Mouse (Mus musculus) liver, embryonic 12.5 days (tissue): ENCODE measurements around the gene Fastkd5. TPM values are rescaled to one million over a fixed set of nuclear protein-coding genes. Genes with fewer than 3 reads are reported as not detected.
"Not testable (repeated sequence)": the region's sequence is repeated elsewhere in the genome, so short reads cannot be mapped to it uniquely, and the experiment has no call there.

ENCODE experiments used
- ATAC-seq: fragments of 200-750 bp; cut with Nextera tagmentation; 2 replicates; pipeline ENCODE4 v1.8.0; 2017; ENCODE audit warnings: moderate number of reproducible peaks, mild to moderate bottlenecking, moderate library complexity
- H3K27ac ChIP-seq: fragments of 300-500 bp; sonication (generic); 2 replicates; pipeline ENCODE4 v1.5.1; 2016; ENCODE audit warnings: mild to moderate bottlenecking
- H3K27me3 ChIP-seq: fragments of 300-500 bp; sonication (generic); replicated peaks from 2 replicates; pipeline ENCODE4 v1.6.1; 2016; ENCODE audit warnings: mild to moderate bottlenecking, moderate library complexity
- H3K36me3 ChIP-seq: fragments of 300-500 bp; sonication (generic); 2 replicates; pipeline ENCODE4 v1.6.1; 2016; ENCODE audit warnings: mild to moderate bottlenecking, moderate library complexity
- H3K4me1 ChIP-seq: fragments of 300-500 bp; sonication (generic); 2 replicates; pipeline ENCODE4 v1.6.1; 2016
- H3K4me2 ChIP-seq: fragments of 300-500 bp; sonication (generic); 2 replicates; pipeline ENCODE4 v1.6.1; 2016; ENCODE audit warnings: mild to moderate bottlenecking, moderate library complexity
- H3K4me3 ChIP-seq: fragments of 300-500 bp; sonication (generic); 2 replicates; pipeline ENCODE4 v1.5.1; 2016; ENCODE audit warnings: mild to moderate bottlenecking, moderate library complexity
- H3K9ac ChIP-seq: fragments of 300-500 bp; sonication (generic); 2 replicates; pipeline ENCODE4 v1.6.1; 2016; ENCODE audit warnings: mild to moderate bottlenecking, moderate library complexity
- H3K9me3 ChIP-seq: fragments of 300-500 bp; sonication (generic); replicated peaks from 2 replicates; pipeline ENCODE4 v1.6.1; 2016; ENCODE audit warnings: mild to moderate bottlenecking, moderate library complexity
- WGBS: fragments of 180-500 bp; shearing (Covaris S2); methylation state at CpG from one replicate; pipeline ENCODE4 v1.1.7; 2016; ENCODE audit not compliant: insufficient replicate concordance; 5-methylcytosine and 5-hydroxymethylcytosine counted together
- polyA plus RNA-seq: library from polyadenylated mRNA; unstranded; fragments of >200 nt; fragmentation: Nextera tagmentation; extraction: Ambion mirVana; gene quantifications from 2 replicates; pipeline ENCODE4 v1.2.1, GENCODE M21; 2016

Gene Fastkd5
- polyA plus RNA-seq, 1 experiment from 2014 or later, result 16.1 TPM

DNA sequence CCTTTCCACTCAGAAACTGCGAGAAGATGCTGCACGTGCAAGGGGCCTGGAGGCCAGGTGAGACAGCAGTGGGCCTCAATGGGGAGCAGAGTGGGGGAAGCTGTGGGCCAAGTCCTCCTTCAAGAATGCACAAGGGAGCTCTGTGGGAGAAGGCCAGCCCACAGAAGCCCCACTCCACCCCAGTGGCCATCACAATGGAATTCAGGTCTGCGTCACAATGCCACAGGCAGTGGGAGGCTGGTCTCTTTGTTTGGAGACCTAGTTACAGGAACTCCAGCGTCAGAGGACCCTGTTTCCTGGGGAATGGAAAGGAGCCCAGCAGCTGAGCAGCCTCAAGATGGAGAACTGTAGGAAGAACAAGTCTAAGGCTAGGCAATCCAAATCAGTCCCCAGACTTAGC lies 40.7 kb downstream of the Fastkd5 start:
- H3K9me3 ChIP-seq, result no peaks in the 10 kb centered on the region
- peaks cover 17% of the 10 kb centered on the region for H3K27me3 ChIP-seq
- H3K4me1 ChIP-seq, result no peaks in the 10 kb centered on the region
- no peak overlapping the region for H3K4me3 ChIP-seq
- H3K4me2 ChIP-seq, result no peak overlapping the region
- H3K36me3 ChIP-seq, result peaks cover 26% of the 10 kb centered on the region
- H3K27ac ChIP-seq, result no peak overlapping the region
- no peak for ATAC-seq
- WGBS, result 71% methylated on average over 4 of the region's 4 CpGs
- H3K9ac ChIP-seq, result no peak overlapping the region

DNA sequence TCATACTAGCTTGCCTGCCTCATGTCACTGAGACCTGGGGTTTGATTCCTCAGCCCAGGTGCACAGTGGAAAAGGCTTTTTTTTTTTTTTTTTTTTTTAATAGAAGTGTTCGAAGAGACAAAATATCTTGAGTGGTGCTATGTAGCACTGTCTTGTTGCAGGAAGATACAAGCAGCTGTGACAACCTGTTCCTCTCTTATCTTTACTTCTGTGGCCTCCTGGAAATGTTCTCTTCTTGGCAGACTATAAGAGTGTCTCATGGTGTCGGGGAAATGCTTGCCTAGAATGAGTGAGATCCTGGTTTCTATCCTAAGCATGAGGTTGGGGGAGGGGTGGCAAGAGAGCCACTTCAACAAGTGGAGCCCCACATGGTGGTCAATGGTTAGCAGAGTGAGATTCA lies 41.5 kb downstream of the Fastkd5 start:
- no peak overlapping the region for H3K4me3 ChIP-seq
- no peak overlapping the region for H3K4me2 ChIP-seq
- no peak overlapping the region for H3K9ac ChIP-seq
- no peak overlapping the region for H3K27ac ChIP-seq
- H3K36me3 ChIP-seq, result peaks cover 20% of the 10 kb centered on the region
- ATAC-seq, result no peak
- H3K9me3 ChIP-seq, result no peaks in the 10 kb centered on the region
- H3K27me3 ChIP-seq, result peaks cover 25% of the 10 kb centered on the region
- WGBS, result 39% methylated on average over 2 of the region's 2 CpGs
- H3K4me1 ChIP-seq, result no peaks in the 10 kb centered on the region

DNA sequence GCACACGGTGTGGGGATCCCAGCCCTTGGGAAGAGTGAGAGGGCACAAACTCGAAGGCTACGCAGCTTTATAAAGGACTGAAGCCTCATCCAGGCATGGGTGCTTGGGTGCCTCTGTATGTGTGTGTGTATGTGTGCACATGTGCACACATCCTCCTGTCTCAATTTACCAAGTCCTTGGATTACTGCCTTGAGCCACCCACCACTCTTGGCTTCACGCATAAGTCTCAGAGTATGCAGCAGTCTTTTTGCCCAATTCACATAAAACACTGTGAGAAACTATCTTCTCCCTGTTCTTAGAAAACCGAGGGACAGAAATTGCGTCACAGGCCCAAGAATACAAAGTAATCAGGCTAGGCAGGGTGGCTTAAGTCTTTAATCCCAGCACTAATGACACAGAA lies 43.8 kb downstream of the Fastkd5 start:
- 60% methylated on average over 6 of the region's 6 CpGs for WGBS
- H3K9ac ChIP-seq, result no peak overlapping the region
- H3K4me2 ChIP-seq, result no peak overlapping the region
- peaks cover 49% of the 10 kb centered on the region for H3K27me3 ChIP-seq
- H3K36me3 ChIP-seq, result peaks cover 4% of the 10 kb centered on the region
- H3K27ac ChIP-seq, result no peak overlapping the region
- no peak overlapping the region for H3K4me3 ChIP-seq
- no peaks in the 10 kb centered on the region for H3K9me3 ChIP-seq
- H3K4me1 ChIP-seq, result 0 out of 2 replicates have a peak, but pooled peaks cover 2% of the 10 kb centered on the region
- ATAC-seq, result no peak

DNA sequence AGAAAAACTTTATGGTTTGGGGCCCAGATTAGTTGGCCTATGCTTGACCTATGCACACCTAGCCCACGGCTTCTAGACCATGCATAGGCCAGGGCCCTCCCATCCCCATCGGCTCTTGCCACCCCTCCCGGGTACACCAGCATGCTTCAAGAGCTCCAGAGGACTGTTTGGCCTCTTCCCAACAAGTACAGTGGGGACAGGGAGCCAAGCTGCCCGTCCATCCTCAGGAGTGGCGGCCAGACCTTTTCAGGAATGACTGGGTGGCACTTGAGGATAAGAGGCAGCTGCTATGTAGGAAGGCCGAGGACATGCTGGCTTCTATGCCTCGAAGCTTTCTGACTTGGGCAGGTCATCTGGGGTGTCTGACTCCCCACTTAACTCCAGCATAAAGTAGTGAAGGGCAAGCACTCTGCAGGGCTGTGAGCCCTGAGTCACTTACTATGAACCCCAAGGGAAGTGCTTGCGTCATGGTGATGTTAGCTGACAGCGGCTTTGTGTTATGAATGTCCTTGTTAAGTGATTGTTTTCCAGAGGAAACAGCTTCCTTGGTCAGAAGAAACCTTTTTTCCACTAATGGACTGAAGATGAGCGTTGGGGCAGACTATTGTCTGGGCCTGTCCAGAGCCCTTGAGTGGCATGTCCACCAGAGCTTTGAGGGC lies 45.8 kb downstream of the Fastkd5 start:
- Histone ChIP-seq H3K4me2 (no peak overlapping the region), H3K27me3 (peaks cover 69% of the 10 kb centered on the region), H3K9ac (no peak overlapping the region), H3K4me3 (no peak overlapping the region), H3K4me1 (peaks cover 9% of the 10 kb centered on the region; the same call in 1 of the 2 replicates), H3K27ac (no peak overlapping the region), H3K9me3 (no peaks in the 10 kb centered on the region), H3K36me3 (no peaks in the 10 kb centered on the region)
- WGBS, result 62% methylated on average over 10 of the region's 10 CpGs
- ATAC-seq, result no peak

DNA sequence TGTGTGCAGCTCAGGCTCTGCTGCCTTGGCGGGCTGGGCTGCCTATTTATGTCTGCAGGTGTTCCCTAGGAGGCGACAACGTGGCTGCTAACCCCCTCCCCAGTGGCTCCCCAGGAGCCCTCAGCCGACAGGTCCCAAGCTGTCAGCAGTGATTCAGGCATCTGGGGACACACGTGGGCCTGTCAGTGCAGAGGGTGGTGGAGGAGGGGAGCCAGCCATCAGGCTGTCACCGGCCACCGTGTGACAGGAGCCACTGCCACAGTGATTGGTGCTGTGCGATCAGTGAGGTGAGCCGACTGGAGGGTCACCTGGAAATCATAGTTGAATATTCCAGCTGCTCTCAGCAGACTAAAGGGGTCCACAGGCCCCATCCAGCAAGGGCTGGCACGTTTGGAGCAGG lies 47.3 kb downstream of the Fastkd5 start, which contains the start of gene Avp:
Gene Avp, minus strand, starts transcription at position 3 of the 400 bp plus-strand sequence.
- H3K9me3 ChIP-seq, result no peaks in the 10 kb centered on the region
- no peak within 1 kb of the TSS for H3K4me3 ChIP-seq
- H3K27ac ChIP-seq, result no peak within 1 kb of the TSS
- no peak within 1 kb of the TSS for H3K4me2 ChIP-seq
- WGBS, result 38% methylated on average over 10 of the region's 10 CpGs
- no peak for ATAC-seq
- H3K9ac ChIP-seq, result no peak within 1 kb of the TSS
- peaks cover 83% of the 10 kb centered on the region for H3K27me3 ChIP-seq
- H3K4me1 ChIP-seq, result peaks cover 13% of the 10 kb centered on the region
- no peaks in the 10 kb centered on the region for H3K36me3 ChIP-seq

DNA sequence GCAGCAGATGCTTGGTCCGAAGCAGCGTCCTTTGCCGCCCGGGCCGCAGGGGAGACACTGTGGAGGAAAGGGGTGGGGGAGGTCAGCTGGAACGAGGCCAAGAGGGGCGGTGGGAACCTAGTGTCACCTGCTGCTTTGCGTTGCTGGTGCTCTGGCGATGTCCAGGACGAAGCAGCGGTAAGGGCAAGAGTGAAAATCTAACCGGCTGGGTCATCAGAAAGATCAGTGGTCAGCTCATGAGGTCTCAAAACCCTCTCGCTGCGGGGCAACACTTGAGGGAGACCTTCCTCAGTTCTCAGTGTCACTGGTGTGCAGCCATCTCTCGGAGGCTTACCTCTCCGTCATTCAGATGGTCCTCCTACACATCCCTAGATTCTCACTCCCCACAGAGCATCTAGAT lies 48.6 kb downstream of the Fastkd5 start:
- no peak for ATAC-seq
- peaks cover 97% of the 10 kb centered on the region for H3K27me3 ChIP-seq
- H3K9me3 ChIP-seq, result no peaks in the 10 kb centered on the region
- H3K4me2 ChIP-seq, result peak overlapping the region; percentile 47
- peaks cover 25% of the 10 kb centered on the region for H3K4me1 ChIP-seq
- no peak overlapping the region for H3K27ac ChIP-seq
- no peaks in the 10 kb centered on the region for H3K36me3 ChIP-seq
- 12% methylated on average over 16 of the region's 16 CpGs for WGBS
- no peak overlapping the region for H3K9ac ChIP-seq
- peak overlapping the region; percentile 25; the same call in 1 of the 2 replicates for H3K4me3 ChIP-seq

DNA sequence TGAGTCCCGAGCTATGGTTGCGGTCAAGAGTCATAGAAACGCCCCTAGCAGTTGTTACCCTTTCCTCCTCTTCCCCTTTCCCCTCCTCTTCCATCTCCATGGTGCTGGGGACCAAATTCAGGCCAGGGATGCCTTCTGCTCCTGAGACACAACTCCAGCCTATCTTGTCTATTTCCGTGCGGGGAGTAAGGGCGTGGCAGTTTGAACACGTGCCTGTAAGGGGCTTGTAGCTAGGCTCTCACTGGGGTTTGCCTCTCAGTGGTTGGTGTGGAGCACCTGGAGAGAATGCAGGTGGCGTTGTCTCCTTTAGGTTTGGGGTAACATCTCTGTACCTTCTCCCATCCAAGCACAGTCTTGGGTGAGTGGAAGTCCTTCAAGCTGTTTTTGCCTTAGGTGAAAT lies 50.0 kb downstream of the Fastkd5 start:
- WGBS, result 8% methylated on average over 8 of the region's 8 CpGs
- H3K4me1 ChIP-seq, result peaks cover 25% of the 10 kb centered on the region

DNA sequence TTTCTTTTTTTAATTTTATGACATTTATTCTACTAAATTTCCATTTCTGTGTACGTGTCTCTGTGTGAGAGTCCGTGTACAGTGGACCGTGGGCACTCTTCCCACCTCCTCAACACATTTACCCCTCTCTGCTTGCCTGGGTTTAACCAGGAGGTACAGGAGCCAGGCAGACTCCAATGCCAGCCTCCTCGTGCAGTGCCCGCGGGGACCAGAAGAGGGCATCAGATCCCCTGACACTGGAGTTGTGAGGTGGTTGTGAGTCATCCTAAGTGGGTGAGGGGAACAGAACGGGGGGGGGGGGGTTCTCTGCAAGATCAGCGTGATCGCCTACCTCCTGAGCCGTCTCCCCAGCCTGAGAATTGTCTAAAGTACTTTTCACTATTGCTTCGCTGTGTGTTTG lies 51.7 kb downstream of the Fastkd5 start:
- no peaks in the 10 kb centered on the region for H3K9me3 ChIP-seq
- 9% methylated on average over 11 of the region's 11 CpGs for WGBS
- no peaks in the 10 kb centered on the region for H3K36me3 ChIP-seq
- no peak overlapping the region for H3K4me3 ChIP-seq
- ATAC-seq, result no peak
- no peak overlapping the region for H3K27ac ChIP-seq
- no peak overlapping the region for H3K4me2 ChIP-seq
- H3K4me1 ChIP-seq, result peaks cover 25% of the 10 kb centered on the region
- H3K9ac ChIP-seq, result no peak overlapping the region
- H3K27me3 ChIP-seq, result peaks cover 99% of the 10 kb centered on the region

More for the DNA sequence above, 50.0 kb downstream of the Fastkd5 start:
- H3K27ac ChIP-seq, result no peak overlapping the region
- no peak for ATAC-seq
- H3K36me3 ChIP-seq, result no peaks in the 10 kb centered on the region
- H3K9ac ChIP-seq, result no peak overlapping the region
- H3K27me3 ChIP-seq, result peaks cover 100% of the 10 kb centered on the region
- H3K9me3 ChIP-seq, result no peaks in the 10 kb centered on the region
- H3K4me3 ChIP-seq, result no peak overlapping the region
- no peak overlapping the region for H3K4me2 ChIP-seq

DNA sequence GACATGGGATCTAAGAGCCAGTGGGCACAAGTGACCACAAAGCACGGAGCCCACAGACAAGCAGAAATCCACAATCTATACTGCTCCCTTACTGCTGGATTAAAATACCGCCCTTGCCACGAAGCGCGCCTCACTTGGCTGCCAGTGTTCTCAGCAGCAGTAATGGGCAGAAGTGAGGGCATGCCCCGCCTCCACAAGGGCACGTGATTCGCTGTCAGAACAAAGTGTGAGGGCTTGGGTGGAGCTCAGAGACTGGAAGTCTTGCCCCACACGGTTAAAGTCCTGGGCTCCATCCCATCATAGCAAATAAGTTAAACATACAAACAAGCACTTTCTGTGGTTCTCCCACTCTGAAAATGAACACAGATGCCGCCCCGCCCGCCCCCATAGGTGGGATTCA lies 52.2 kb downstream of the Fastkd5 start:
- 4% methylated on average over 12 of the region's 12 CpGs for WGBS
- Histone ChIP-seq H3K4me1 (peaks cover 25% of the 10 kb centered on the region), H3K27ac (no peak overlapping the region), H3K36me3 (no peaks in the 10 kb centered on the region), H3K9me3 (no peaks in the 10 kb centered on the region), H3K9ac (no peak overlapping the region), H3K27me3 (peaks cover 98% of the 10 kb centered on the region), H3K4me3 (peak overlapping the region; percentile 16), H3K4me2 (peak overlapping the region; percentile 39)
- ATAC-seq, result peak; percentile 52

DNA sequence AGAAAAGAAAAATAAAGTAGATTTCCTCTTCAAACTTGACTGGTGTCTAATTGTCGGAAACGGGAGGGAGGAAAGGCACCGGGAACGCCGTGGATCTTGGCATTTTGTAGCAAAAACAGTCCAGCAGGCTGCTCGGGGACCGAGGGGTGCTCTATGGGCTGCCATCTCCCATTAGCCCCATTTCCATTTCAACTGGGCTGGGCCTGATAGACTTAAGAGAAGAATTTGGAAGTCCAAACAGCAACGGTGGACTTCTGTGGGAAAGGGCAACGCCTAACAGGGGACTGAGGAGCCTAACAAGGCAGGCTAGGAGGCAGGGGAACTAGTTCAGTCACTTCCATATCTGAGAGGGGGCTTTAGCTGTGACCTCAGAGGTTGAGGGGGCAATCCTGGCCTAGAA lies 52.8 kb downstream of the Fastkd5 start:
- 13% methylated on average over 9 of the region's 9 CpGs for WGBS
- H3K9me3 ChIP-seq, result no peaks in the 10 kb centered on the region
- no peaks in the 10 kb centered on the region for H3K36me3 ChIP-seq
- no peak overlapping the region for H3K9ac ChIP-seq
- peaks cover 25% of the 10 kb centered on the region for H3K4me1 ChIP-seq
- H3K27me3 ChIP-seq, result peaks cover 95% of the 10 kb centered on the region
- H3K4me3 ChIP-seq, result no peak overlapping the region
- no peak for ATAC-seq
- peak overlapping the region; percentile 39; the same call in 1 of the 2 replicates for H3K4me2 ChIP-seq
- no peak overlapping the region for H3K27ac ChIP-seq

DNA sequence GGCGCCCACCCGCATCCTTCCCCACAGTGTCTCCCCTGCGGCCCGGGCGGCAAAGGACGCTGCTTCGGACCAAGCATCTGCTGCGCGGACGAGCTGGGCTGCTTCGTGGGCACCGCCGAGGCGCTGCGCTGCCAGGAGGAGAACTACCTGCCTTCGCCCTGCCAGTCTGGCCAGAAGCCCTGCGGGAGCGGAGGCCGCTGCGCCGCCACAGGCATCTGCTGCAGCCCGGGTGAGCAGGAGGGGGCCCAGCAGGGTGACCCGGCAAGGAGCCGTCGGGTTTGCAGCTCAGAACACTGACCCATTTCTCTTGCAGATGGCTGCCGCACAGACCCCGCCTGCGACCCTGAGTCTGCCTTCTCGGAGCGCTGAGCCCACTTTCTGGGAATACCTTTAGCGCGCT lies 53.3 kb downstream of the Fastkd5 start:
- 8% methylated on average over 32 of the region's 32 CpGs for whole genome bisulfite sequencing
- H3K9ac ChIP-seq, ATAC-seq: not testable (repeated sequence)

DNA sequence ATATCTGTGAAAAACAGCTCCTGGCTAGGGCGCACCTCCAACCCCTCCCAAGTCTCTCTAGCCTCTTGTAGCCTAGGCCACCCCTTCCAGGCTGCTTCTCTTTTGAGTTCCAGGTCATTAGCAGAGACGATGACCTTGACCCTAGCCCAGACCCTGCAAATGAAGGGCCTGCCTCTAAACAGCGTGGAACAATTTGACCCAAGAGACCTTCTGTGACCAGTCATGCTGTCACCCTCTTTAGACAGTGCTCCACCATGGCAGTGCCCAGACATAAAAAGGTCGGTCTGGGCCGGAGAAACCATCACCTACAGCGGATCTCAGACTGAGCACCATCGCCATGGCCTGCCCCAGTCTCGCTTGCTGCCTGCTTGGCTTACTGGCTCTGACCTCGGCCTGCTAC lies 54.0 kb downstream of the Fastkd5 start, which contains the start of gene Oxt:
Gene Oxt, plus strand, starts transcription at position 301 of the 400 bp plus-strand sequence.
- Histone ChIP-seq H3K9ac (no peak within 1 kb of the TSS), H3K27me3 (peaks cover 84% of the 10 kb centered on the region), H3K4me3 (peak within 1 kb of the TSS; percentile 24), H3K4me1 (peaks cover 21% of the 10 kb centered on the region), H3K4me2 (peak within 1 kb of the TSS; percentile 40), H3K36me3 (no peaks in the 10 kb centered on the region), H3K27ac (no peak within 1 kb of the TSS), H3K9me3 (no peaks in the 10 kb centered on the region)
- WGBS, result 56% methylated on average over 9 of the region's 9 CpGs
- ATAC-seq, result no peak

More for the DNA sequence above, 53.3 kb downstream of the Fastkd5 start:
- Histone ChIP-seq H3K4me3 (peak overlapping the region; percentile 24), H3K27me3 (peaks cover 91% of the 10 kb centered on the region), H3K4me1 (peaks cover 25% of the 10 kb centered on the region), H3K4me2 (peak overlapping the region; percentile 40)
- H3K27ac ChIP-seq, H3K36me3 ChIP-seq, H3K9me3 ChIP-seq: not testable (repeated sequence)
